Mouse (Mus musculus) adrenal gland, postnatal 36 days (tissue): ENCODE results near the gene Zfp788. TPM values are rescaled to one million over a fixed set of nuclear protein-coding genes. Genes with fewer than 3 reads are reported as not detected.
A peak's percentile ranks its signal among the peaks of the same experiment; 100 is the strongest.
"Not testable (repeated sequence)": the region's sequence is repeated elsewhere in the genome, so short reads cannot be mapped to it uniquely, and the experiment has no call there.

Source experiments
- DNase-seq, 2 experiments: peaks; one replicate each; pipeline ENCODE4 v3.0.0; 2021; ENCODE audit warnings: mixed read lengths in 1 of 2
- long read RNA-seq, 2 experiments: library from polyadenylated mRNA; stranded (forward); transcript quantifications; one replicate each; pipeline ENCODE4 v2.0.0; 2021; ENCODE audit warnings: borderline sequencing depth in 2 of 2
- total RNA-seq, 2 experiments: library from RNA; stranded (reverse); gene quantifications; 2 replicates each; pipeline ENCODE4 v1.2.3; 2021

Zfp788 gene
- total RNA-seq = 10 to 100 TPM; 11.1 to 13.6 TPM
- long read RNA-seq, experiment 1, partial matches to known transcripts = 0 of 2 reads
- long read RNA-seq, experiment 1, other reads (novel, unspliced or antisense) = 0 of 2 reads
- long read RNA-seq, experiment 2, partial matches to known transcripts = 0 of 4 reads
- long read RNA-seq, experiment 2, other reads (novel, unspliced or antisense) = 3 of 4 reads

GRCm38 (mm10) chr7:41632409-41633220, at the start of gene Zfp788:
Gene Zfp788 (plus strand): TSS chr7:41633203.
- peak; percentile 94 for DNase-seq

GRCm38 (mm10) chr7:41587831-41588230, 45.2 kb upstream of the Zfp788 start:
- DNase-seq = not testable (repeated sequence)

- no peak for DNase-seq
Observed at GRCm38 (mm10) chr7:41598615-41599014, 34.4 kb upstream of the Zfp788 start.

- peak; percentile 94 for DNase-seq
Observed at GRCm38 (mm10) chr7:41599034-41599813, 33.8 kb upstream of the Zfp788 start, which contains the start of gene 2610021A01Rik. Gene 2610021A01Rik (plus strand): TSS chr7:41599230.

GRCm38 (mm10) chr7:41599932-41600548, 33.0 kb upstream of the Zfp788 start:
- no peak for DNase-seq

- no peak for DNase-seq
Observed at GRCm38 (mm10) chr7:41611654-41612053, 21.3 kb upstream of the Zfp788 start.

- not testable (repeated sequence) for DNase-seq
Observed at GRCm38 (mm10) chr7:41616241-41616640, 16.8 kb upstream of the Zfp788 start.

- DNase-seq = peak; percentile 89 to 90
Observed at GRCm38 (mm10) chr7:41633221-41633984, 400 bp downstream of the Zfp788 start.

GRCm38 (mm10) chr7:41674326-41674725, 41.3 kb downstream of the Zfp788 start:
- DNase-seq = not testable (repeated sequence)

Other genes with a start within 250 kb of the Zfp788 start
- 10 to 100 TPM; 10.8 to 13.1 TPM for gene AI987944, start 239.8 kb upstream of the Zfp788 start, total RNA-seq
- gene Vmn2r57, start 184.5 kb upstream of the Zfp788 start, total RNA-seq = under 1 TPM; 0.30 to 0.40 TPM
- not detected for gene Gm20449, start 133.8 kb upstream of the Zfp788 start, total RNA-seq
- 10 to 100 TPM in 1 of 2 experiments, 1 to 10 TPM in 1; 6.8 to 10.3 TPM for gene AW146154, start 133.3 kb upstream of the Zfp788 start, total RNA-seq
- gene Gm6871, start 59.5 kb upstream of the Zfp788 start, total RNA-seq = under 1 TPM in 1 of 2 experiments, not detected in 1; 0.26 TPM
- 10 to 100 TPM; 13.8 to 14.2 TPM for gene 2610021A01Rik, start 34.0 kb upstream of the Zfp788 start, total RNA-seq
- gene Vmn2r58, start 239.5 kb downstream of the Zfp788 start, total RNA-seq = not detected